Mouse (Mus musculus): ENCODE data around the gene Efcab12. TPM values are rescaled to one million over a fixed set of nuclear protein-coding genes. Genes with fewer than 3 reads are reported as not detected.

Gene Efcab12
- total RNA-seq, 2 experiments from 2014 or later: not detected

Other genes starting within 250 kb of the Efcab12 start
- gene Mkrn2os, start 245.8 kb downstream of the Efcab12 start, total RNA-seq (2015; ENCODE audit: low replicate concordance): not detected in 2 replicates
- not detected in 2 replicates for gene Mkrn2os, start 245.8 kb downstream of the Efcab12 start, total RNA-seq (2017; ENCODE audit: low replicate concordance)
- 1.7 and 2.9 TPM in 2 replicates for gene Mkrn2, start 236.5 kb downstream of the Efcab12 start, total RNA-seq (2015; ENCODE audit: low replicate concordance)
- 3.9 and 4.0 TPM in 2 replicates for gene Mkrn2, start 236.5 kb downstream of the Efcab12 start, total RNA-seq (2017; ENCODE audit: low replicate concordance)
- gene Raf1, start 161.8 kb downstream of the Efcab12 start, total RNA-seq (2015; ENCODE audit: low replicate concordance): 84.0 and 100 TPM in 2 replicates
- gene Raf1, start 161.8 kb downstream of the Efcab12 start, total RNA-seq (2017; ENCODE audit: low replicate concordance): 21.3 and 46.2 TPM in 2 replicates
- gene Tmem40, start 76.0 kb downstream of the Efcab12 start, total RNA-seq (2015; ENCODE audit: low replicate concordance): 3.8 and 6.1 TPM in 2 replicates
- gene Tmem40, start 76.0 kb downstream of the Efcab12 start, total RNA-seq (2017; ENCODE audit: low replicate concordance): 4.4 and 4.9 TPM in 2 replicates
- not detected in 2 replicates for gene Cand2, start 63.9 kb downstream of the Efcab12 start, total RNA-seq (2015; ENCODE audit: low replicate concordance)
- gene Cand2, start 63.9 kb downstream of the Efcab12 start, total RNA-seq (2017; ENCODE audit: low replicate concordance): under 0.01 TPM in 1 of 2 replicates, not detected in the other
- 1,002 and 1,130 TPM in 2 replicates for gene Rpl32, start 29.7 kb downstream of the Efcab12 start, total RNA-seq (2015; ENCODE audit: low replicate concordance)
- 642 and 693 TPM in 2 replicates for gene Rpl32, start 29.7 kb downstream of the Efcab12 start, total RNA-seq (2017; ENCODE audit: low replicate concordance)
- 7.5 and 9.7 TPM in 2 replicates for gene Mbd4, start 15.0 kb upstream of the Efcab12 start, total RNA-seq (2015; ENCODE audit: low replicate concordance)
- gene Mbd4, start 15.0 kb upstream of the Efcab12 start, total RNA-seq (2017; ENCODE audit: low replicate concordance): 14.8 and 22.6 TPM in 2 replicates
- gene Ift122, start 15.1 kb upstream of the Efcab12 start, total RNA-seq (2015; ENCODE audit: low replicate concordance): not detected in 2 replicates
- 0.38 and 1.9 TPM in 2 replicates for gene Ift122, start 15.1 kb upstream of the Efcab12 start, total RNA-seq (2017; ENCODE audit: low replicate concordance)
- gene Rho, start 93.3 kb upstream of the Efcab12 start, total RNA-seq (2015; ENCODE audit: low replicate concordance): not detected in 2 replicates
- gene Rho, start 93.3 kb upstream of the Efcab12 start, total RNA-seq (2017; ENCODE audit: low replicate concordance): not detected in 2 replicates
- not detected in 2 replicates for gene H1foo, start 106.5 kb upstream of the Efcab12 start, total RNA-seq (2015; ENCODE audit: low replicate concordance)
- gene H1foo, start 106.5 kb upstream of the Efcab12 start, total RNA-seq (2017; ENCODE audit: low replicate concordance): not detected in 2 replicates
- gene Plxnd1, start 156.6 kb upstream of the Efcab12 start, total RNA-seq (2015; ENCODE audit: low replicate concordance): 9.6 and 22.3 TPM in 2 replicates
- 2.0 and 2.3 TPM in 2 replicates for gene Plxnd1, start 156.6 kb upstream of the Efcab12 start, total RNA-seq (2017; ENCODE audit: low replicate concordance)

Measured in erythroid progenitor cell, adult 5-6 weeks (primary cell).